Mouse (Mus musculus): ENCODE results near the gene Spint3. TPM values are rescaled to one million over a fixed set of nuclear protein-coding genes. Genes with fewer than 3 reads are reported as not detected.
"Not testable (repeated sequence)": the region's sequence is repeated elsewhere in the genome, so short reads cannot be mapped to it uniquely, and the experiment has no call there.

The Spint3 gene
- polyA plus RNA-seq, 1 experiment, result not detected

GRCm38 (mm10) chr2:164604411-164604810 is 31.2 kb upstream of the Spint3 start:
- Histone ChIP-seq H3K79me2 (ENCODE audit: control insufficient read depth, insufficient read depth) (no peaks in the 10 kb centered on the region), H3K4me3 (no peak overlapping the region), H3K36me3 (ENCODE audit: control insufficient read depth, insufficient read depth) (no peaks in the 10 kb centered on the region), H3ac (ENCODE audit: control insufficient read depth, insufficient read length) (no peak overlapping the region), H3K4me2 (ENCODE audit: low read depth) (no peak overlapping the region), H3K27me3 (ENCODE audit: control insufficient read depth, insufficient read depth, insufficient read length) (peaks cover 20% of the 10 kb centered on the region)
- TF ChIP-seq POLR2AphosphoS2 (IDR thresholded peaks at IDR 0.05; ENCODE audit: insufficient read length, low read depth) (no peak), MAX (IDR thresholded peaks at IDR 0.05; ENCODE audit: low read depth) (no peak), MYOD1 (IDR thresholded peaks at IDR 0.05; ENCODE audit: control insufficient read depth in 1 of 3, insufficient read length in 2 of 3, low read depth in 2 of 3) (no peak), REST (IDR thresholded peaks at IDR 0.05; ENCODE audit: insufficient read depth, insufficient read length) (no peak), POLR2A (IDR thresholded peaks at IDR 0.05; ENCODE audit: insufficient read length, low read depth) (no peak), E2F4 (IDR thresholded peaks at IDR 0.05; ENCODE audit: insufficient read depth) (no peak), SRF (IDR thresholded peaks at IDR 0.05; ENCODE audit: control insufficient read depth, insufficient read length, low read depth) (no peak), USF1 (IDR thresholded peaks at IDR 0.05; ENCODE audit: low read depth) (no peak), TCF3 (IDR thresholded peaks at IDR 0.05; ENCODE audit: insufficient read length, low read depth) (no peak), TCF12 (IDR thresholded peaks at IDR 0.05; ENCODE audit: insufficient read depth, poor library complexity, severe bottlenecking) (no peak), CEBPB (IDR thresholded peaks at IDR 0.05; ENCODE audit: insufficient read depth, poor library complexity, severe bottlenecking) (no peak), MYOG (IDR thresholded peaks at IDR 0.05; ENCODE audit: control insufficient read depth in 1 of 3, insufficient read depth in 1 of 3, insufficient read length in 2 of 3, low read depth in 2 of 3) (no peak)

DNA sequence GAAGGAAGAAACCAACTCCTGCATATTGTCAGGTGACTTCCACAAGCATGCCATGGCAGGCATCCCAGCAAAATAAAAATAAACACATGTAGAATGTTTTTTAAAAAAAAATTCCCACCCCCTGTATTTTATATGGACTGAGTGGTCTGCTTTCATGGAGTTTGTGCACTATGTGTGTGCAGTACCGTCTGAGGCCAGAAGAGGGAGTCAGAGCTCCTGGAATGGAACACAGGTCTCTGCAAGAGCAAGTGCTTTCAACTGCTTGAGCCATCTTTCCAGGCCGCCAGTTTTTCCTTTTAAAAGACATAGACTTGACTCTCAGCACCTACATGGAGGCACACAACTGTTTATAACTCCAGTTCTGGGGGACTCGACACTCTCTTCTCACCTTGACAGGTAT is 30.2 kb upstream of the Spint3 start:
- Histone ChIP-seq H3K4me2 (ENCODE audit: low read depth) (no peak overlapping the region), H3K79me2 (ENCODE audit: control insufficient read depth, insufficient read depth) (no peaks in the 10 kb centered on the region), H3K36me3 (ENCODE audit: control insufficient read depth, insufficient read depth) (no peaks in the 10 kb centered on the region), H3ac (ENCODE audit: control insufficient read depth, insufficient read length) (no peak overlapping the region), H3K27me3 (ENCODE audit: control insufficient read depth, insufficient read depth, insufficient read length) (peaks cover 26% of the 10 kb centered on the region), H3K4me3 (no peak overlapping the region)
- TF ChIP-seq MYOG (IDR thresholded peaks at IDR 0.05; ENCODE audit: control insufficient read depth in 1 of 3, insufficient read depth in 1 of 3, insufficient read length in 2 of 3, low read depth in 2 of 3), result no peak
- no peak for TF ChIP-seq SRF (IDR thresholded peaks at IDR 0.05; ENCODE audit: control insufficient read depth, insufficient read length, low read depth)
- TF ChIP-seq TCF3 (IDR thresholded peaks at IDR 0.05; ENCODE audit: insufficient read length, low read depth), result no peak

DNA sequence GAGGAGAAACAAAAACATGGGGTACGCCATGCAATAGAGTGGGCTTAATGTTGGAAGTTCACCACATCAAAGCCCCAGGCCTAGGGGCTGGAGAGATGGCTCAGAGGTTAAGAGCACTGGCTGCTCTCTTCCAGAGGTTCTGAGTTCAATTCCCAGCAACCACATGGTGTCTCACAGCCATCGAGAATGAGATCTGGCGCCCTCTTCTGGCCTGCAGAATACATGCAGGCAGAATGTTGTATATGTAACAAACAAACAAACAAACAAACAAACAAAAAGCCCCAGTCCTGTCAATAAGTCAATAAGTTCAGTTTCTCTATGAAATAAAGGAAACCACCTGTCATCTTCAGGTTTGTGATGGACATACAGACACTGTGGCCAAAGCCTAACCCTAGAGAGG is 26.9 kb upstream of the Spint3 start:
- no peak overlapping the region for H3K4me3 ChIP-seq
- no peak overlapping the region for H3K4me2 ChIP-seq (ENCODE audit: low read depth)
- peaks cover 37% of the 10 kb centered on the region for H3K27me3 ChIP-seq (ENCODE audit: control insufficient read depth, insufficient read depth, insufficient read length)
- no peak overlapping the region for H3ac ChIP-seq (ENCODE audit: control insufficient read depth, insufficient read length)
- no peaks in the 10 kb centered on the region for H3K79me2 ChIP-seq (ENCODE audit: control insufficient read depth, insufficient read depth)
- TF ChIP-seq MYOD1 (IDR thresholded peaks at IDR 0.05; ENCODE audit: control insufficient read depth in 1 of 3, insufficient read length in 2 of 3, low read depth in 2 of 3) (no peak), SRF (IDR thresholded peaks at IDR 0.05; ENCODE audit: control insufficient read depth, insufficient read length, low read depth) (no peak), REST (IDR thresholded peaks at IDR 0.05; ENCODE audit: insufficient read depth, insufficient read length) (no peak), POLR2AphosphoS2 (IDR thresholded peaks at IDR 0.05; ENCODE audit: insufficient read length, low read depth) (no peak), MYOG (IDR thresholded peaks at IDR 0.05; ENCODE audit: control insufficient read depth in 1 of 3, insufficient read depth in 1 of 3, insufficient read length in 2 of 3, low read depth in 2 of 3) (no peak), E2F4 (IDR thresholded peaks at IDR 0.05; ENCODE audit: insufficient read depth) (no peak), USF1 (IDR thresholded peaks at IDR 0.05; ENCODE audit: low read depth) (no peak), POLR2A (IDR thresholded peaks at IDR 0.05; ENCODE audit: insufficient read length, low read depth) (no peak), TCF3 (IDR thresholded peaks at IDR 0.05; ENCODE audit: insufficient read length, low read depth) (no peak), CEBPB (IDR thresholded peaks at IDR 0.05; ENCODE audit: insufficient read depth, poor library complexity, severe bottlenecking) (no peak), TCF12 (IDR thresholded peaks at IDR 0.05; ENCODE audit: insufficient read depth, poor library complexity, severe bottlenecking) (no peak), MAX (IDR thresholded peaks at IDR 0.05; ENCODE audit: low read depth) (no peak)
- H3K36me3 ChIP-seq (ENCODE audit: control insufficient read depth, insufficient read depth), result no peaks in the 10 kb centered on the region

GRCm38 (mm10) chr2:164593494-164593893 is 20.2 kb upstream of the Spint3 start, which contains the start of gene Eppin:
Gene Eppin (minus strand): TSS chr2:164593594.
- no peaks in the 10 kb centered on the region for H3K36me3 ChIP-seq (ENCODE audit: control insufficient read depth, insufficient read depth)
- no peaks in the 10 kb centered on the region for H3K79me2 ChIP-seq (ENCODE audit: control insufficient read depth, insufficient read depth)
- no peak within 1 kb of the TSS for H3K4me3 ChIP-seq
- peaks cover 50% of the 10 kb centered on the region for H3K27me3 ChIP-seq (ENCODE audit: control insufficient read depth, insufficient read depth, insufficient read length)
- no peak within 1 kb of the TSS for H3K4me2 ChIP-seq (ENCODE audit: low read depth)
- H3ac ChIP-seq (ENCODE audit: control insufficient read depth, insufficient read length), result no peak within 1 kb of the TSS
- no peak for TF ChIP-seq POLR2A (IDR thresholded peaks at IDR 0.05; ENCODE audit: insufficient read length, low read depth)
- no peak for TF ChIP-seq POLR2AphosphoS2 (IDR thresholded peaks at IDR 0.05; ENCODE audit: insufficient read length, low read depth)

DNA sequence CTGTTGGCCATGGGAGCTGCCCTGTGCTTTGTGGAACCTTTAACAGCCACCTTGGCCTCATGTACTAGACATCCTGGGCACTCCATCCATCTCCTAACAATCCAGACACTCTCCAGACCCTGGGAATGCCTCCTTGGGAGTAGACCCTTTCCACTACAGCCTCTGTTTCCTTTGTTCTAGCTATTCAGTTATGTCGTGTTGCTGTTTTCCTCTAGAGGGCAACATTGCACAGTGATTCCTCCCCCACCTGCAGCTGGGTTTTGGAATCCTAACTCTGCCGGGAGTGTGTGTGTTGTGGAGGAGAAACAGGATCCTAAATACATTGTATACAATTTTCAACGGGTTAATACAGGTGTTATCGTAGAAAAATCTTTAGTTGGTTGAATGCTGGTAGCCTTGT is 18.8 kb upstream of the Spint3 start:
- TF ChIP-seq MYOD1 (IDR thresholded peaks at IDR 0.05; ENCODE audit: control insufficient read depth in 1 of 3, insufficient read length in 2 of 3, low read depth in 2 of 3), result no peak
- TF ChIP-seq MYOG (IDR thresholded peaks at IDR 0.05; ENCODE audit: control insufficient read depth in 1 of 3, insufficient read depth in 1 of 3, insufficient read length in 2 of 3, low read depth in 2 of 3), result no peak
- TF ChIP-seq USF1 (IDR thresholded peaks at IDR 0.05; ENCODE audit: low read depth), result no peak
- no peak for TF ChIP-seq SRF (IDR thresholded peaks at IDR 0.05; ENCODE audit: control insufficient read depth, insufficient read length, low read depth)
- no peak for TF ChIP-seq TCF3 (IDR thresholded peaks at IDR 0.05; ENCODE audit: insufficient read length, low read depth)
- TF ChIP-seq REST (IDR thresholded peaks at IDR 0.05; ENCODE audit: insufficient read depth, insufficient read length), result no peak
- no peak for TF ChIP-seq POLR2A (IDR thresholded peaks at IDR 0.05; ENCODE audit: insufficient read length, low read depth)
- no peak for TF ChIP-seq TCF12 (IDR thresholded peaks at IDR 0.05; ENCODE audit: insufficient read depth, poor library complexity, severe bottlenecking)
- Histone ChIP-seq H3K27me3 (ENCODE audit: control insufficient read depth, insufficient read depth, insufficient read length) (peaks cover 50% of the 10 kb centered on the region), H3K4me3 (no peak overlapping the region), H3K79me2 (ENCODE audit: control insufficient read depth, insufficient read depth) (no peaks in the 10 kb centered on the region), H3K36me3 (ENCODE audit: control insufficient read depth, insufficient read depth) (no peaks in the 10 kb centered on the region), H3ac (ENCODE audit: control insufficient read depth, insufficient read length) (no peak overlapping the region), H3K4me2 (ENCODE audit: low read depth) (no peak overlapping the region)

DNA sequence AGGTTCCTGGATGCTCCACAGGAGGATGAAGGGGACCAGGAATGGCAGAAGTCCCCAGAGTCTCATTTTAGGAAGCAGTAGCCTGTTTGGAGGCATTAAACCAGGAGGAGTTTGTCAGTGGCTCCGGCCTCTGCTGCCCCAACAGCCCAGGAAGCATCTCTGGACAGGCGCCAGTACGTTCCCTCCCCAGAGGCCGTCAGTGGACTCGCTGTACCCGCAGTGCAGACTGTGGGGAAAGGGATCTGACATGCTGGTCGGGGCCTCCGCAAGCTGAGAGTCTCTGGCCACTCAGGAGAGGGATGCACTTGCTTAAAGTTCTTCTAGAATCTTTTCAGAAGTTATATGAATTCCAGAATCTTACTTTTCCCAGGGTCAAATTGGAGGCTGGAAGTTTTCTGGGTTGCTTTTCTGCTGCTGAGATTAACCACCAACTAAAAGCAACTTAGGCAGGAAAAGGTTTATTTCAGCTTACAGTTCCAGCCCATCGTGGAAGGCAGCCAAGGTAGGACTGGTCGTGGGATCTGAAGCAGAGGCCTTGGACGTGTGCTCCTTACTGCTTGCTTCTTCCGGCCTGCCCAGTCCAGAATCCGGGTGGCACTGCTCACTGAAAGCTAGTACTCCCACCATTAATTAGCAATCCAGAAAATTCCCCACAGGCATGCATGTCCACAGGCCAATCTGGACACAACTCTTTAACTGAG is 11.9 kb upstream of the Spint3 start, which contains the start of gene Wfdc6a:
TSS of gene Wfdc6a (minus strand) at position 423 of the 701 bp plus-strand sequence.
- H3ac ChIP-seq (ENCODE audit: control insufficient read depth, insufficient read length); H3K36me3 ChIP-seq (ENCODE audit: control insufficient read depth, insufficient read depth); H3K4me2 ChIP-seq (ENCODE audit: low read depth); H3K4me3 ChIP-seq; H3K79me2 ChIP-seq (ENCODE audit: control insufficient read depth, insufficient read depth): not testable (repeated sequence)
- H3K27me3 ChIP-seq (ENCODE audit: control insufficient read depth, insufficient read depth, insufficient read length), result peaks cover 71% of the 10 kb centered on the region
